Mouse (Mus musculus) telencephalon, adult 2 months (tissue): ENCODE measurements around the gene Mss51.

Experiments used
- DNase-seq: peaks from one replicate; pipeline ENCODE4 v3.0.0-alpha.2; 2011; ENCODE audit warnings: low read depth, low spot score

The Mss51 gene

GRCm38 (mm10) chr14:20451765-20452331 lies 44.9 kb downstream of the Mss51 start, which contains the start of gene Cfap70:
Gene Cfap70, minus strand, starts transcription at chr14:20452226.
- peak; percentile 60 for DNase-seq

- no peak for DNase-seq
Observed at GRCm38 (mm10) chr14:20451302-20451701, 45.4 kb downstream of the Mss51 start.

- peak; percentile 34 for DNase-seq
Observed at GRCm38 (mm10) chr14:20447209-20447608, 49.5 kb downstream of the Mss51 start.

- DNase-seq = no peak
Observed at GRCm38 (mm10) chr14:20442252-20442651, 54.4 kb downstream of the Mss51 start.

GRCm38 (mm10) chr14:20436976-20437375 lies 59.7 kb downstream of the Mss51 start:
- DNase-seq = no peak
